Mouse (Mus musculus): ENCODE measurements around the gene Prss41.

GRCm38 (mm10) chr17:23829064-23829619 is 14.8 kb downstream of the Prss41 start, which contains the start of gene Elob:
- no peak for TF ChIP-seq CTCF (IDR thresholded peaks at IDR 0.05; ENCODE audit: low read depth, low read length)
- TF ChIP-seq POLR2AphosphoS5 (IDR thresholded peaks at IDR 0.05; ENCODE audit: insufficient replicate concordance, low read depth, low read length) = no peak
- no peak for TF ChIP-seq TAL1 (conservative IDR thresholded peaks at IDR 0.05; ENCODE audit: low read depth, low read length)
